Mouse (Mus musculus): ENCODE results near the gene Tcf7l2. TPM values are rescaled to one million over a fixed set of nuclear protein-coding genes. Genes with fewer than 3 reads are reported as not detected.
A peak's percentile ranks its signal among the peaks of the same experiment; 100 is the strongest.

Gene Tcf7l2
- polyA plus RNA-seq, 1 experiment from 2014 or later = 57.1 TPM

DNA sequence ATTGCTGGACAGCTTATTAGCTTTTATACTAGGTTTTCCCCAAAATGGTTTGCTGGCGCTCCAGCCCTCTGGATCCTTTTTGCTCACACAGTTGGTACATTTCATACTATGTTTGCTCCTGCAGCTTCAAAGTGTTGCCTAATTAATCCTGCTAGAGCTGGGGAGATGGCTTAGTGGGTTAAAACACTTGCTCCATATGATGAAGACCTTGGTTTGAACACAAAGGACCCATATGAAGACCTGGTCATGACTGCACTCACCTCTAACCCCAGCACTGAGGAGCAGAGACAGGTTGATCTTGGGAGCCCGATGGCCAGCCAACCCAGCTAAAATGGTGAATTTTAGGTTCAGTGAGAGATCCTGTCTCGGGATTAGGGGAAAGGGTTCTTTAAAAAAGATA lies 195.4 kb downstream of the Tcf7l2 start:
- no peaks in the 10 kb centered on the region for H3K9me3 ChIP-seq (ENCODE audit: control insufficient read depth, low read length)
- no peak for ATAC-seq
- H3K4me2 ChIP-seq (ENCODE audit: low read depth, low read length) = no peak overlapping the region
- H3K9ac ChIP-seq (ENCODE audit: low read depth, low read length) = no peak overlapping the region
- H3K27me3 ChIP-seq (replicated peaks; ENCODE audit: control insufficient read depth, insufficient read depth, low read length) = no peaks in the 10 kb centered on the region
- H3K4me1 ChIP-seq (ENCODE audit: control insufficient read depth, insufficient read depth, low read length) = no peaks in the 10 kb centered on the region
- H3K4me3 ChIP-seq (ENCODE audit: low read length) = no peak overlapping the region
- H3K27ac ChIP-seq (ENCODE audit: low read length) = no peak overlapping the region
- H3K36me3 ChIP-seq (ENCODE audit: control insufficient read depth, insufficient read depth, low read length) = no peaks in the 10 kb centered on the region
- 88% methylated on average over 3 of the region's 3 CpGs for WGBS

DNA sequence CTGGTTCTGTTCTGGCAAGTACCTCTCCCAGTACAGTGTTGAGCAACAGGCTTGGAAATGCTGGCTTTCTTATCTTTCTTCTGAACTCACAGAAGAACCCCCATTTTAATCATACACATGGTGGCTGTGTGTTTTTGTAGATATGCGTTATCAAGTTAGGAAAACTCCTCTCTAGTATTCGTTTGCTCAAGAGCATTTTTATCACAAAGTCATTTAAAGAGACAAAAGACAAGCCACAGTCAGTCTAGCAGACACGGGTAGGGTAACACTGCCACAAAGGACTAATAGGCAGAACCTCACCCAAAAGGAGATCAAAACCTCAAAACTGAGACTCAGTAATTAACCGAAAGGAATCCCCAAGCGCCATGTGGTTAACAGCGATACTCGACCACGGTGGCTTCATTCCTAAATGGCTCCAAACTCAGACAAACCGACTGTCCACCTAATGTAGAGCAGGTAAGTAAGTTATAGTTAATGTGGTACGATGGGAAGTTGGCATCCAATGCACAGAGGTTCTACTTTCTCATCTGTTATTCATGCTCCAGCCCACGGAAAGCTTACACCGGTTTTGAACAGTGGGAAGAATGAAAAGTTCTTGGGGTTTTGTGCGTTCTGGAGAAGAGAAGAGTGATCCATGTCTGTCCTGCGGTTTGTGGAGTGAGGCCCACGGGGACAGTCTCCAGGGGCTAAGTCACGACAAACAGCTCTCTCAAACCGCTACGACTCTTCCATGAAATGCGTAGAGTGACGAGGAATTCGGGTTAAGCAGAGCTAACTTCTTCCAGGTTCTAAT lies 196.8 kb downstream of the Tcf7l2 start:
- no peak for ATAC-seq
- no peak overlapping the region for H3K4me3 ChIP-seq (ENCODE audit: low read length)
- H3K27ac ChIP-seq (ENCODE audit: low read length) = no peak overlapping the region
- H3K4me1 ChIP-seq (ENCODE audit: control insufficient read depth, insufficient read depth, low read length) = no peaks in the 10 kb centered on the region
- no peaks in the 10 kb centered on the region for H3K36me3 ChIP-seq (ENCODE audit: control insufficient read depth, insufficient read depth, low read length)
- no peaks in the 10 kb centered on the region for H3K9me3 ChIP-seq (ENCODE audit: control insufficient read depth, low read length)
- no peak overlapping the region for H3K4me2 ChIP-seq (ENCODE audit: low read depth, low read length)
- no peak overlapping the region for H3K9ac ChIP-seq (ENCODE audit: low read depth, low read length)
- WGBS = 88% methylated on average over 21 of the region's 21 CpGs
- no peaks in the 10 kb centered on the region for H3K27me3 ChIP-seq (replicated peaks; ENCODE audit: control insufficient read depth, insufficient read depth, low read length)

DNA sequence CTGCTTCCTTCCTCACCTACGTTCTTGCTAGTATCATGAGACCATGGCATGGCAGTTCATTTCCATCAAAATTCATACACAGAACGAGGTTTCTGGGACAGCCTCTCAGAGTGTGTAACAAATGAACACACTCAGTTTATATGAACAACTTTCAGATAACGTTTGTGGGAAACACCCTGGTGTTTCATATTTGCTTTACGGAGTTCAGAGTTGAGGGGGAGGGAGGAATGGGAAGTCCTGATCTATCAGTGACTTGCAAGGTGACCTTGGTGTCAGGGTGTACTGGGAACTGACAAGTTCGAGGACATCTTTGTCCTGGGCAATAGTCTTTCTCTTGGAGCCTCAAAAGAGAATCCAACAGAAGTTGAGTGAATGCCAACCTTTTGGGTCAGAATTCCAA lies 197.5 kb downstream of the Tcf7l2 start:
- WGBS = 73% methylated on average over 5 of the region's 5 CpGs
- H3K4me3 ChIP-seq (ENCODE audit: low read length) = no peak overlapping the region
- no peak overlapping the region for H3K27ac ChIP-seq (ENCODE audit: low read length)
- no peaks in the 10 kb centered on the region for H3K9me3 ChIP-seq (ENCODE audit: control insufficient read depth, low read length)
- H3K36me3 ChIP-seq (ENCODE audit: control insufficient read depth, insufficient read depth, low read length) = no peaks in the 10 kb centered on the region
- H3K4me2 ChIP-seq (ENCODE audit: low read depth, low read length) = no peak overlapping the region
- H3K9ac ChIP-seq (ENCODE audit: low read depth, low read length) = no peak overlapping the region
- no peak for ATAC-seq
- no peaks in the 10 kb centered on the region for H3K27me3 ChIP-seq (replicated peaks; ENCODE audit: control insufficient read depth, insufficient read depth, low read length)
- no peaks in the 10 kb centered on the region for H3K4me1 ChIP-seq (ENCODE audit: control insufficient read depth, insufficient read depth, low read length)

DNA sequence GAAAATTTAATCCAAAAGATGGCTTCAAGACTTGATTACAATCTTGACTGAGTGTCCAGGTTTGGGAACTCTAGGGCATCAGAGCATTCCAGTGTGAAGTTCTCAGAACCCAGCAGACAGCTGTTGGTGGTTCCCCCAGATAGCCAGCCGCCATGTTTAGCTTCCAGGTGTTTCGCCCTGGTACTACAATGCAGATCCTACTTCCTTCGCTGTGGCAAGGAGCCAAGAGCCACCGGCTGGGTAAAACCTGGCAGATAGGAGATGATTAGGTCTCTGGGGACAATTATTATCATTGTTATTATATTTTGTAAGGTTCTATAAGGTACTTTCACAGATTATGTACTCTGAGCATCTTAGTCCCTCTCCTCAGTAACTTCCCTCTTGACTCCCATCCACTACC lies 198.1 kb downstream of the Tcf7l2 start:
- H3K36me3 ChIP-seq (ENCODE audit: control insufficient read depth, insufficient read depth, low read length) = no peaks in the 10 kb centered on the region
- no peak overlapping the region for H3K9ac ChIP-seq (ENCODE audit: low read depth, low read length)
- ATAC-seq = no peak
- H3K27me3 ChIP-seq (replicated peaks; ENCODE audit: control insufficient read depth, insufficient read depth, low read length) = no peaks in the 10 kb centered on the region
- no peaks in the 10 kb centered on the region for H3K4me1 ChIP-seq (ENCODE audit: control insufficient read depth, insufficient read depth, low read length)
- WGBS = 86% methylated on average over 4 of the region's 4 CpGs
- H3K4me2 ChIP-seq (ENCODE audit: low read depth, low read length) = no peak overlapping the region
- no peak overlapping the region for H3K4me3 ChIP-seq (ENCODE audit: low read length)
- H3K9me3 ChIP-seq (ENCODE audit: control insufficient read depth, low read length) = no peaks in the 10 kb centered on the region
- H3K27ac ChIP-seq (ENCODE audit: low read length) = no peak overlapping the region

DNA sequence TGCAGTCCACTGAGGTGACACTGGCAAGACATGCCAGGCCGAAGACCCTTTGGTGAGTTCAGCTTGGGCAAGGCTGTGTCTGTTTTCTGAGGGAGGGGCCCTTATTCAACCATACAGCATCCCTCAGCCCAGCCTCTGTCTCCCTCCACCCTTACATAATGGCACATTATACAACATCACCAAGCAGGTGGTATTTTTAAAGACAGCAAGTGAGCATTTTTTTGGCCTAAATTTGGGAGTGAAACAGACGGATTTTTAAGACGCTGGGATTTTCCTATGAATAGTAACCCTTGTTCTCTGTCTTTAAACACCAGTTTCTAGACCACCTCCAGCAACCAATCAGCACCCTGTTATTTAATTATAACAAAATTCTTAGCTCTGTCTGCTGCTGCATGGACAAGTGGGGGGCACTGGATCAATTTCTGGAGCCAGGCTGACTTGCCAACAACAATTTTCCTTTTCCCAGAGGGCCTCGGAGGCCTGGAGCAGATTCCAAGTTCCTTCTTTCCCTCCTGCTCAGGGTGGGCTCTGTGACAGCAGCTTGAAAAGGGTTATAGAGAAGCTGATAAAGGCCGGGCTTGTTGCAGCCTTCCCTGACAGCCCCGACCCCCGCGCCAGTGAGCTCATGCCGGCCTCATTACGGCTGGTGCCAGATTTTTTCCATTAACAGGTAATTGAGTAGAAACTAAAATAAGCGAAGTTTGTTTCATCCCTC lies 199.1 kb downstream of the Tcf7l2 start:
- H3K27me3 ChIP-seq (replicated peaks; ENCODE audit: control insufficient read depth, insufficient read depth, low read length) = no peaks in the 10 kb centered on the region
- H3K4me3 ChIP-seq (ENCODE audit: low read length) = no peak overlapping the region
- H3K9ac ChIP-seq (ENCODE audit: low read depth, low read length) = no peak overlapping the region
- H3K27ac ChIP-seq (ENCODE audit: low read length) = no peak overlapping the region
- WGBS = 45% methylated on average over 11 of the region's 11 CpGs
- no peak for ATAC-seq
- no peak overlapping the region for H3K4me2 ChIP-seq (ENCODE audit: low read depth, low read length)
- H3K9me3 ChIP-seq (ENCODE audit: control insufficient read depth, low read length) = no peaks in the 10 kb centered on the region
- H3K4me1 ChIP-seq (ENCODE audit: control insufficient read depth, insufficient read depth, low read length) = no peaks in the 10 kb centered on the region
- no peaks in the 10 kb centered on the region for H3K36me3 ChIP-seq (ENCODE audit: control insufficient read depth, insufficient read depth, low read length)

DNA sequence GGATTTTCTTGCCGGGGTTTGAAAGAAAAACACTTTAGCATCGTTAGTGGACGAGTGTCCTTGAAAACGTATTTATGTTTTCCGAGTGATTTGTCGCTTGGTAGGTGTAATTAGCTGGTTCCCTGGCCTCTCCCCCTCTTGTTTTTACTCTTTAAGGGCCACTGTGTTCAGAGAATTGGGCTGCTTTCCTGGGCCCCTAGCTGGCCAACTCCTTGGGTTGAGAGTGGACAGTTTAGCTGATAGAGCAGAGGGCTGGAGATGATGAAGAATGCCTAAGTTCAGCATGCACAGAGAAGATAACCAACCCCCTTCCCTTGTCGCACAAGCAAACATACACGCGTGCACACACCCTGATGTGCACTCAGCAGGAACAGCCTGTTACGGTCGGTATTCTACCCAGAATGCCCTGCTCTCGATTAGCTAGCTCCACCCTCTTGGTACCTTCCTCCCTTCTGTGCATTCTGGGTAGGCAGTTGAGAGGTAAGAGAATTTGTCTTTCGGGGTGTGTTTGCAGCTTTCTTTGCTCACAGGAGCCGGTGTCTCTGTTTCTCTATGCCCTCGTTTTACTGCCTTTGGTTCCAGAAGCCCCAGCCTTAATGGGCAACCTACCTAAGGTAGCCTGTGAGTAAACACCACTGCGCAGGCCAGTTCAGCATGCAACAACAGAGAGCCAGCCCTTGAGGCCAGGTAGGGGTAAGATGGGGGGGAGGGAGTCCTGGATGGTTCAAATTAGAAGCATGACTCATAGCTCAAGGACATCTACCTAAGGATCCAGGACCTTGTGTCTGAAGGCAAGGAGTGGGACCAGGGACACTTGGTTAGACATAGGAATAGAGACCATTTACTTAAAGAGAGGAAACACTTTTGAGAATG lies 199.9 kb downstream of the Tcf7l2 start:
- WGBS = 72% methylated on average over 16 of the region's 16 CpGs
- Histone ChIP-seq H3K9me3 (ENCODE audit: control insufficient read depth, low read length) (no peaks in the 10 kb centered on the region), H3K27me3 (replicated peaks; ENCODE audit: control insufficient read depth, insufficient read depth, low read length) (no peaks in the 10 kb centered on the region), H3K27ac (ENCODE audit: low read length) (no peak overlapping the region), H3K4me2 (ENCODE audit: low read depth, low read length) (no peak overlapping the region), H3K4me3 (ENCODE audit: low read length) (no peak overlapping the region), H3K36me3 (ENCODE audit: control insufficient read depth, insufficient read depth, low read length) (no peaks in the 10 kb centered on the region), H3K9ac (ENCODE audit: low read depth, low read length) (no peak overlapping the region), H3K4me1 (ENCODE audit: control insufficient read depth, insufficient read depth, low read length) (no peaks in the 10 kb centered on the region)
- peak; percentile 88 for ATAC-seq

DNA sequence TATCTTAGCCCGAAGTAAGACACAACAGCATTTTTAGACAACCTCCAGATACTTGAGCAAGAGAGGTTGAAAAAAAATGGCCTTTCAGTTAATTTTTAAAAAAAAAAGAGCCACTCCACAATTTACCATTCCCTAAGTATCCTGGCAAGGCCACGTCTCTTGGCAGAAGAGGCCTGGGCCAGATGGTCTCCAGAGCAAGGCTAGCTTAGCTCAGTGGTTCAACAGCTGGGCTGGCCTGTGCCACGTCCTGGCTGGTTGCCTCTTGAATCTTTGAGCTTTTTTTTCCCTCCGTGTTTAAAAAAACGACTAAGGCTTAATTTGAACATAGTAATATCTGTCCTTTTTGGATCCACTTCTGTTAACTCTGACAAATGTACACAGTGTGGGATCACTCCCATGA lies 209.8 kb downstream of the Tcf7l2 start:
- Histone ChIP-seq H3K4me1 (ENCODE audit: control insufficient read depth, insufficient read depth, low read length) (no peaks in the 10 kb centered on the region), H3K9ac (ENCODE audit: low read depth, low read length) (no peak overlapping the region), H3K36me3 (ENCODE audit: control insufficient read depth, insufficient read depth, low read length) (no peaks in the 10 kb centered on the region), H3K4me3 (ENCODE audit: low read length) (no peak overlapping the region), H3K9me3 (ENCODE audit: control insufficient read depth, low read length) (no peaks in the 10 kb centered on the region), H3K27ac (ENCODE audit: low read length) (no peak overlapping the region), H3K4me2 (ENCODE audit: low read depth, low read length) (no peak overlapping the region), H3K27me3 (replicated peaks; ENCODE audit: control insufficient read depth, insufficient read depth, low read length) (no peaks in the 10 kb centered on the region)
- WGBS = 65% methylated on average over 5 of the region's 5 CpGs
- no peak for ATAC-seq

DNA sequence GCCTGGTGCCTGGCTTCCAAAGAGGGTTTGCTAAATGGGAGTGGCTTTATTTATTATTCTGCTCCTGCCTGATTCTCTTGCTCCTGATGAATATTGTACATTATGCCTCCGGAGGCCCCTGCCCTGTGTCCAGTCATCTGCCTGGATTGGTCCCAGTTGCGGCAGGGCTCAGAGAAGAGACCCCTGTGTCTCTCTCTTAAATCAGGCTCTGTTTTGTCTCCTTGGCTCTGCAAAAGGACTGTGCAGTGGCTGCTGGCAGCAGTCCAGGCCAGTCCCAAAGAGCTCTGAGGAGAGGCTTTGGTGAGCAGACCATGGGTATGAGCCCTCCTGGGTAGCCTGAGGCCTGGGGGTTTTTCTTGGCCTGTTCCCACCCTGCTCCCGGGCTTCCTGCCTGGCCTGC lies 211.6 kb downstream of the Tcf7l2 start:
- Histone ChIP-seq H3K27me3 (replicated peaks; ENCODE audit: control insufficient read depth, insufficient read depth, low read length) (no peaks in the 10 kb centered on the region), H3K4me1 (ENCODE audit: control insufficient read depth, insufficient read depth, low read length) (no peaks in the 10 kb centered on the region), H3K4me2 (ENCODE audit: low read depth, low read length) (no peak overlapping the region), H3K27ac (ENCODE audit: low read length) (no peak overlapping the region), H3K4me3 (ENCODE audit: low read length) (no peak overlapping the region), H3K36me3 (ENCODE audit: control insufficient read depth, insufficient read depth, low read length) (no peaks in the 10 kb centered on the region), H3K9me3 (ENCODE audit: control insufficient read depth, low read length) (no peaks in the 10 kb centered on the region), H3K9ac (ENCODE audit: low read depth, low read length) (no peak overlapping the region)
- WGBS = 47% methylated on average over 3 of the region's 3 CpGs
- no peak for ATAC-seq

DNA sequence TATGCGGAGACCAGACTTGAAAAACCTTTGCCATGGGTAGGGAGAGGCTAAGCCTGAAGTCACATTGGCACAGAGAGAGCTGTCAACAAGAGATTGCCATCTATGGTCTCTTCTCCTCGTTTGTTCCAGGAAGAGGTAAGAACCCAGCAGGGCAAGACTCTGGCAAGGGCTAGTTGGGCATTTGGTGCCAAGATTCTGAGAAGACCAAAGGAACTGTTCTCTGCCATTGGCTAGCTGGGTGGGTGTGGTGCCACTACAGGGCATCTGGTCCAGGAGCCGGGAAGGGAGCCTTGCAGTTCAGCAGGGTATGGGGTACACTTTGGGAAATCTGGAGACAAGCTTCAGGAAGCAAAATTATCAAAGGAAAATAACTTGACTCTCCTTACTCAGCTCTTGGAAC lies 213.5 kb downstream of the Tcf7l2 start:
- Histone ChIP-seq H3K27me3 (replicated peaks; ENCODE audit: control insufficient read depth, insufficient read depth, low read length) (no peaks in the 10 kb centered on the region), H3K4me1 (ENCODE audit: control insufficient read depth, insufficient read depth, low read length) (no peaks in the 10 kb centered on the region), H3K36me3 (ENCODE audit: control insufficient read depth, insufficient read depth, low read length) (no peaks in the 10 kb centered on the region), H3K27ac (ENCODE audit: low read length) (no peak overlapping the region), H3K4me3 (ENCODE audit: low read length) (no peak overlapping the region), H3K4me2 (ENCODE audit: low read depth, low read length) (no peak overlapping the region), H3K9me3 (ENCODE audit: control insufficient read depth, low read length) (no peaks in the 10 kb centered on the region), H3K9ac (ENCODE audit: low read depth, low read length) (no peak overlapping the region)
- ATAC-seq = no peak
- 77% methylated on average over 3 of the region's 3 CpGs for WGBS

All from intestine, embryonic 16.5 days (tissue).